Mouse (Mus musculus) CH12.LX (cell line): ENCODE measurements around the gene E130114P18Rik. TPM values are rescaled to one million over a fixed set of nuclear protein-coding genes. Genes with fewer than 3 reads are reported as not detected.

ENCODE experiments used
- DNase-seq: peaks from one replicate; pipeline ENCODE4 v3.0.0-alpha.2; 2013; ENCODE audit errors: extremely low read depth
- H3K27ac ChIP-seq: 2 replicates; pipeline ENCODE4 v1.5.1; 2012; ENCODE audit warnings: low read depth, mild to moderate bottlenecking, control low read depth, moderate library complexity; ENCODE audit not compliant: insufficient read depth
- H3K27me3 ChIP-seq: replicated peaks from 2 replicates; pipeline ENCODE3; 2012; ENCODE audit warnings: inconsistent platforms
- H3K36me3 ChIP-seq, 2 experiments: replicated peaks in 1 of 2; 2 replicates each; pipeline versions ENCODE3 to v1.6.1; 2012; ENCODE audit warnings: inconsistent platforms in 1 of 2, low read length in 1 of 2, mild to moderate bottlenecking in 1 of 2, mixed read lengths in 1 of 2, moderate library complexity in 1 of 2; ENCODE audit not compliant: control insufficient read depth in 1 of 2, insufficient read depth in 1 of 2
- H3K4me1 ChIP-seq, 2 experiments: 2 replicates each; pipeline ENCODE4 v1.6.1; 2012; ENCODE audit warnings: inconsistent platforms in 1 of 2, moderate library complexity in 1 of 2; ENCODE audit not compliant: insufficient read depth in 2 of 2, control insufficient read depth in 1 of 2
- H3K4me2 ChIP-seq: 2 replicates; pipeline ENCODE4 v1.6.1; 2012; ENCODE audit warnings: low read depth, mild to moderate bottlenecking, control low read depth; ENCODE audit not compliant: poor library complexity, insufficient read depth, severe bottlenecking
- H3K4me3 ChIP-seq, 3 experiments: fragments of 150-350 bp in 1 of 3; sonication (generic) in 1 of 3; replicated peaks in 1 of 3; 2 replicates each; pipeline versions ENCODE3 to v1.5.1; 2011 to 2012; ENCODE audit warnings: low read depth in 2 of 3, low read length in 2 of 3, mild to moderate bottlenecking in 2 of 3, moderate library complexity in 2 of 3, control low read depth in 1 of 3, improper control_type of control experiment in 1 of 3, inconsistent platforms in 1 of 3, mixed read lengths in 1 of 3; ENCODE audit not compliant: poor library complexity in 1 of 3
- H3K79me2 ChIP-seq: replicated peaks from 2 replicates; pipeline ENCODE4 v1.6.1; 2012; ENCODE audit warnings: mild to moderate bottlenecking, moderate library complexity; ENCODE audit not compliant: control insufficient read depth, poor library complexity, insufficient read depth, severe bottlenecking; ENCODE audit errors: extremely low read depth
- H3K9ac ChIP-seq: 2 replicates; pipeline ENCODE4 v1.6.1; 2012; ENCODE audit warnings: low read depth, mild to moderate bottlenecking, control low read depth, moderate library complexity; ENCODE audit not compliant: insufficient read depth
- H3K9me3 ChIP-seq: replicated peaks from 2 replicates; pipeline ENCODE3; 2012; ENCODE audit warnings: low read length, inconsistent platforms, mixed read lengths
- ETS1 ChIP-seq: conservative IDR thresholded peaks from 2 replicates; pipeline ENCODE4 v1.6.1; 2012; ENCODE audit warnings: low read depth, mild to moderate bottlenecking, inconsistent platforms, low read length, improper control_type of control experiment, moderate library complexity
- GABPA ChIP-seq: IDR thresholded peaks from 2 replicates; pipeline ENCODE4 v1.6.1; 2012; ENCODE audit warnings: low read depth, low read length, improper control_type of control experiment, inconsistent platforms; ENCODE audit not compliant: insufficient replicate concordance
- IRF4 ChIP-seq: IDR thresholded peaks from 2 replicates; pipeline ENCODE4 v1.6.1; 2014; ENCODE audit warnings: low read depth, mild to moderate bottlenecking, inconsistent platforms, low read length, improper control_type of control experiment
- JUND ChIP-seq: conservative IDR thresholded peaks from 2 replicates; pipeline ENCODE4 v1.6.1; 2011; ENCODE audit warnings: low read depth, low read length, improper control_type of control experiment
- MAFK ChIP-seq: IDR thresholded peaks from 2 replicates; pipeline ENCODE4 v1.6.1; 2011; ENCODE audit warnings: low read length, improper control_type of control experiment; ENCODE audit not compliant: insufficient replicate concordance
- NELFE ChIP-seq: IDR thresholded peaks from 2 replicates; pipeline ENCODE4 v1.6.1; 2011; ENCODE audit warnings: low read depth, low read length, improper control_type of control experiment
- NRF1 ChIP-seq: IDR thresholded peaks from 2 replicates; pipeline ENCODE4 v1.6.1; 2014; ENCODE audit warnings: low read depth, mild to moderate bottlenecking, inconsistent platforms, low read length, improper control_type of control experiment, moderate library complexity
- SMC3 ChIP-seq: IDR thresholded peaks from 2 replicates; pipeline ENCODE4 v1.6.1; 2011; ENCODE audit warnings: low read depth, low read length, improper control_type of control experiment
- TCF12 ChIP-seq: IDR thresholded peaks from 2 replicates; pipeline ENCODE4 v1.6.1; 2014; ENCODE audit warnings: low read depth, mild to moderate bottlenecking, inconsistent platforms, low read length, improper control_type of control experiment
- USF2 ChIP-seq: conservative IDR thresholded peaks from 2 replicates; pipeline ENCODE4 v1.6.1; 2011; ENCODE audit warnings: low read depth, low read length, improper control_type of control experiment
- dilution Hi-C: fragments of 300-500 bp; cut with MboI; formaldehyde crosslinking; loops from 2 replicates; pipeline ENCODE4 v1.14.3; 2020; ENCODE audit warnings: low sequenced_read_pairs; ENCODE audit not compliant: extremely low pct_unique_long_range_greater_than_20kb, extremely low pct_ligation_motif_present
- in situ Hi-C: fragments of 300-500 bp; cut with MboI; formaldehyde crosslinking; loops from 3 replicates; pipeline ENCODE4 v1.14.3; 2019; ENCODE audit warnings: low sequenced_read_pairs, low pct_ligation_motif_present, low pct_unique_long_range_greater_than_20kb, mixed read lengths
- polyA plus RNA-seq: library from polyadenylated mRNA; unstranded; fragments of >175 nt; gene quantifications from 2 replicates; pipeline ENCODE4 v1.2.1, GENCODE M21; 2012; ENCODE audit warnings: low read depth; ENCODE audit not compliant: insufficient read length
- total RNA-seq, 2 experiments: library from RNA; depleted of rRNA; stranded (reverse); fragments of 300-350 nt in 1 of 2; fragments of >200 nt in 1 of 2; gene quantifications; 2 replicates each; pipeline ENCODE4 v1.2.3; 2012 to 2014

E130114P18Rik gene
- total and polyA plus RNA-seq, 3 experiments, result not detected

- Histone ChIP-seq H3K27me3 (no peaks in the 10 kb centered on the region), H3K4me1 (no peaks in the 10 kb centered on the region), H3K9me3 (peaks cover 81% of the 10 kb centered on the region), H3K4me3 (no peak overlapping the region), H3K36me3 (no peaks in the 10 kb centered on the region), H3K9ac (no peak overlapping the region), H3K27ac (no peak overlapping the region), H3K79me2 (no peaks in the 10 kb centered on the region), H3K4me2 (no peak overlapping the region)
- DNase-seq, result no peak
- in situ Hi-C loops, result no loop called here
- dilution Hi-C loops, result no loop called here
- TF ChIP-seq NELFE, result no peak
- no peak for TF ChIP-seq ETS1
- TF ChIP-seq MAFK, result peak; percentile 40; the same call in 1 of the 2 replicates
- TF ChIP-seq GABPA, result no peak
- TF ChIP-seq, all 38 proteins: peak for 1
Measured at GRCm38 (mm10) chr4:97710048-97710765, 67.7 kb downstream of the E130114P18Rik start.

DNA sequence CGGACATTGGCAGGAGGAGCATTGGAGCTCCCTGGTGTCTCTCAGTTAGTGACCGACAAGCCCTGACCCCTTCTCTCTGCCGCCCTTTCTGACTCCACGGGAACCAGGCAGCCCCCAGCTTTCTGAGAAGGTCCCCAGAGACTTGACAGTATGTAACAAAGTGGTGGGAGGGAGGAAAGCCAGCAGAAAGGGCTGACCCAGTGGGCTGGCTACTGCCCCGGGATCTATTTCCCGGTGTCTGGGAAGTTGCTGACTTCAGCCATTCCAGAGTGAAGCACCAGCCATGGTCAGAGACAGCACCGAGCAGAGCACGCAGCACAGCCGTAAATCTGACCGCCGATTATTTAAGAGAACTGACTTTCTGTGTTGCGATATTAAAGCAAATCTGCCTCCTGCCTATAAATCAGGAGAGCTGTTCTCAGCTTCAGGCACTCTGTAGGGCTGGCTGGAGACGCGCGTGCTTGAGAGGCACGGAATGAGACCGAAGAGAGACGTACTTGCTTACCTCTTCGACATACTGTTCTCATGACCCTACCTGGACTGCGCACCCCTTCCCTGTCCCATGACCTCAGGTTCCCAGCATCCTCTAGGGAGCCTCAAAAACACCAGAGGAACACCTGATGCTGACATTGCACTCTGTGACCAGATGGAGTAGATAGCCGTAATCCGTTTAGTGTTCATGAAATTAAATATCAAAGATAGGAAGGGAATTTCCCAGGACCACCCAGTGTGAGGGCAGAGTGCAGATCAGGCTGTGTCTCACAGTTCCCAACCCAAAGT is 70.3 kb downstream of the E130114P18Rik start:
- DNase-seq, result no peak
- H3K9me3 ChIP-seq, result peaks cover 83% of the 10 kb centered on the region
- no peak overlapping the region for H3K4me2 ChIP-seq
- no peak for TF ChIP-seq IRF4
- no peak for TF ChIP-seq TCF12
- TF ChIP-seq ETS1, result no peak
- no peak for TF ChIP-seq NRF1
- TF ChIP-seq SMC3, result no peak
- TF ChIP-seq USF2, result no peak
- no peak for TF ChIP-seq JUND
- H3K4me3 ChIP-seq, result no peak overlapping the region
- dilution Hi-C loops, result no loop called here
- H3K9ac ChIP-seq, result no peak overlapping the region
- no peaks in the 10 kb centered on the region for H3K4me1 ChIP-seq
- no peaks in the 10 kb centered on the region for H3K27me3 ChIP-seq
- no peak overlapping the region for H3K27ac ChIP-seq
- in situ Hi-C loops, result no loop called here
- no peaks in the 10 kb centered on the region for H3K36me3 ChIP-seq
- no peaks in the 10 kb centered on the region for H3K79me2 ChIP-seq
